Mouse (Mus musculus): Measurements from ENCODE around the gene Tbc1d24.
"Not testable (repeated sequence)": the region's sequence is repeated elsewhere in the genome, so short reads cannot be mapped to it uniquely, and the experiment has no call there.

Tbc1d24 gene

GRCm38 (mm10) chr17:24151382-24151781 lies 54.0 kb downstream of the Tbc1d24 start:
- no peak for DNase-seq (ENCODE audit: low read depth, low spot score)

GRCm38 (mm10) chr17:24150824-24151223 lies 54.5 kb downstream of the Tbc1d24 start, which contains the start of gene Pdpk1:
Gene Pdpk1, minus strand, starts transcription at chr17:24150924.
- no peak for DNase-seq (ENCODE audit: low read depth, low spot score)

GRCm38 (mm10) chr17:24149421-24149820 lies 55.9 kb downstream of the Tbc1d24 start:
- DNase-seq (ENCODE audit: low read depth, low spot score), result no peak

GRCm38 (mm10) chr17:24142897-24143296 lies 62.5 kb downstream of the Tbc1d24 start:
- DNase-seq (ENCODE audit: low read depth, low spot score), result no peak

- peak; percentile 93 for DNase-seq (ENCODE audit: low read depth, low spot score)
Observed at GRCm38 (mm10) chr17:24141425-24141920, 63.9 kb downstream of the Tbc1d24 start.

- peak; percentile 35 for DNase-seq (ENCODE audit: low read depth, low spot score)
Observed at GRCm38 (mm10) chr17:24140845-24141424, 64.4 kb downstream of the Tbc1d24 start.

GRCm38 (mm10) chr17:24139968-24140367 lies 65.4 kb downstream of the Tbc1d24 start:
- DNase-seq (ENCODE audit: low read depth, low spot score), result no peak

- DNase-seq (ENCODE audit: low read depth, low spot score), result no peak
Observed at GRCm38 (mm10) chr17:24139256-24139655, 66.1 kb downstream of the Tbc1d24 start.

- DNase-seq (ENCODE audit: low read depth, low spot score), result no peak
Observed at GRCm38 (mm10) chr17:24137226-24137880, 68.0 kb downstream of the Tbc1d24 start.

GRCm38 (mm10) chr17:24134062-24134461 lies 71.3 kb downstream of the Tbc1d24 start:
- no peak for DNase-seq (ENCODE audit: low read depth, low spot score)

- DNase-seq (ENCODE audit: low read depth, low spot score), result not testable (repeated sequence)
Observed at GRCm38 (mm10) chr17:24132919-24133318, 72.4 kb downstream of the Tbc1d24 start.

GRCm38 (mm10) chr17:24131570-24131969 lies 73.8 kb downstream of the Tbc1d24 start:
- DNase-seq (ENCODE audit: low read depth, low spot score), result no peak

- not testable (repeated sequence) for DNase-seq (ENCODE audit: low read depth, low spot score)
Observed at GRCm38 (mm10) chr17:24129246-24129645, 76.1 kb downstream of the Tbc1d24 start.

GRCm38 (mm10) chr17:24127592-24127991 lies 77.8 kb downstream of the Tbc1d24 start:
- DNase-seq (ENCODE audit: low read depth, low spot score), result no peak

- no peak for DNase-seq (ENCODE audit: low read depth, low spot score)
Observed at GRCm38 (mm10) chr17:24126801-24127200, 78.6 kb downstream of the Tbc1d24 start.

All from c-Kit-negative CD71-positive TER-119-positive erythroid progenitor cells, embryonic 14.5 days (primary cell).